8 mouse cellular contexts compared by ENCODE assay signal in genomic region chr5:105518626-105519095, GRCm38 (mm10). TPM values are rescaled to one million over a fixed set of nuclear protein-coding genes. Genes with fewer than 3 reads are reported as not detected.
DNase-seq lines count a peak whose midpoint lies in the region; ATAC-seq and TF ChIP-seq lines count a peak whose summit lies in the region.

No protein-coding gene starts in this region.

- peaks cover 27% of the 10 kb centered on the region for H3K4me1 ChIP-seq in kidney, embryonic 15.5 days
- H3K4me1 ChIP-seq in MEL (ENCODE audit: control insufficient read depth in 1 of 2, insufficient read depth in 2 of 2, low read length in 2 of 2): peaks cover 12 to 20% of the 10 kb centered on the region in 2 experiments
- peaks cover 2% of the 10 kb centered on the region; the same call in 1 of the 2 replicates for H3K4me1 ChIP-seq in forebrain, embryonic 11.5 days (replicated peaks; ENCODE audit: control insufficient read depth, insufficient read depth, low read length)
- peaks cover 10% of the 10 kb centered on the region for H3K4me1 ChIP-seq in limb, embryonic 11.5 days (ENCODE audit: control insufficient read depth, insufficient read depth, low read length)

- TF ChIP-seq RAD21 in MEL (IDR thresholded peaks at IDR 0.05; ENCODE audit: low read depth, low read length): no peak

- no peak for TF ChIP-seq CTCF in MEL (IDR thresholded peaks at IDR 0.05 in 2 of 3, conservative IDR thresholded peaks at IDR 0.05 in 1 of 3; ENCODE audit: control insufficient read depth in 1 of 3, insufficient read depth in 1 of 3, low read depth in 2 of 3, low read length in 3 of 3, poor library complexity in 1 of 3, severe bottlenecking in 1 of 3)

- no peaks in the 10 kb centered on the region for H3K36me3 ChIP-seq in kidney, embryonic 15.5 days
- peaks cover 0 to 26% of the 10 kb centered on the region in 2 experiments for H3K36me3 ChIP-seq in MEL (ENCODE audit: control insufficient read depth in 1 of 2, insufficient read depth in 2 of 2, low read length in 2 of 2)
- no peaks in the 10 kb centered on the region; the same call in 1 of the 2 replicates for H3K36me3 ChIP-seq in forebrain, embryonic 11.5 days (ENCODE audit: control insufficient read depth, insufficient read depth, low read length)
- no peaks in the 10 kb centered on the region for H3K36me3 ChIP-seq in limb, embryonic 11.5 days (ENCODE audit: control insufficient read depth, insufficient read depth, low read length)
- no peaks in the 10 kb centered on the region for H3K36me3 ChIP-seq in myocyte (ENCODE audit: control insufficient read depth, insufficient read depth)

- peak overlapping the region; percentile 94 for H3K4me2 ChIP-seq in kidney, embryonic 15.5 days
- H3K4me2 ChIP-seq in forebrain, embryonic 11.5 days (ENCODE audit: low read depth, low read length, severe bottlenecking): peak overlapping the region; percentile 94
- peak overlapping the region; percentile 93 for H3K4me2 ChIP-seq in limb, embryonic 11.5 days (ENCODE audit: low read depth, severe bottlenecking)
- H3K4me2 ChIP-seq in myocyte (ENCODE audit: low read depth): peak overlapping the region; percentile 96

- H3K9ac ChIP-seq in kidney, embryonic 15.5 days: peak overlapping the region; percentile 68
- H3K9ac ChIP-seq in MEL (ENCODE audit: control insufficient read depth, low read depth, low read length, poor library complexity, severe bottlenecking): peak overlapping the region; percentile 81
- H3K9ac ChIP-seq in forebrain, embryonic 11.5 days (ENCODE audit: low read length): peak overlapping the region; percentile 85
- peak overlapping the region; percentile 81 for H3K9ac ChIP-seq in limb, embryonic 11.5 days (ENCODE audit: low read length)

- TF ChIP-seq POLR2A in MEL (IDR thresholded peaks at IDR 0.05; ENCODE audit: control insufficient read depth in 1 of 2, insufficient read depth in 1 of 2, low read depth in 1 of 2, low read length in 2 of 2, poor library complexity in 1 of 2) (no peak), myocyte (IDR thresholded peaks at IDR 0.05; ENCODE audit: insufficient read length, low read depth) (no peak)

- peak overlapping the region; percentile 80 for H3K27ac ChIP-seq in kidney, embryonic 15.5 days
- H3K27ac ChIP-seq in MEL (ENCODE audit: control insufficient read depth, low read depth, low read length): peak overlapping the region; percentile 51
- H3K27ac ChIP-seq in forebrain, embryonic 11.5 days (ENCODE audit: low read depth, low read length): peak overlapping the region; percentile 53; the same call in 1 of the 2 replicates
- H3K27ac ChIP-seq in limb, embryonic 11.5 days (replicated peaks; ENCODE audit: low read depth, low read length): peak overlapping the region; percentile 42; the same call in 1 of the 2 replicates

- H3K9me3 ChIP-seq in kidney, embryonic 15.5 days (replicated peaks): no peaks in the 10 kb centered on the region
- no peaks in the 10 kb centered on the region for H3K9me3 ChIP-seq in MEL (replicated peaks; ENCODE audit: insufficient read depth, low read length)
- H3K9me3 ChIP-seq in forebrain, embryonic 11.5 days (ENCODE audit: control insufficient read depth, low read length): no peaks in the 10 kb centered on the region
- no peaks in the 10 kb centered on the region for H3K9me3 ChIP-seq in limb, embryonic 11.5 days (ENCODE audit: control insufficient read depth, low read length)

- peak overlapping the region; percentile 69 for H3K4me3 ChIP-seq in kidney, embryonic 15.5 days (replicated peaks)
- H3K4me3 ChIP-seq in MEL (ENCODE audit: control insufficient read depth in 1 of 2, insufficient read depth in 1 of 2, low read depth in 2 of 2, low read length in 2 of 2) (peak overlapping the region; percentile 60 to 68), myocyte (peak overlapping the region; percentile 69)
- peak overlapping the region; percentile 69 for H3K4me3 ChIP-seq in forebrain, embryonic 11.5 days (ENCODE audit: low read depth, low read length)
- peak overlapping the region; percentile 74 for H3K4me3 ChIP-seq in limb, embryonic 11.5 days (ENCODE audit: low read depth, low read length)

- DNase-seq in kidney, adult 8-10 months: no peak
- DNase-seq in MEL (ENCODE audit: low read depth, low spot score) (peak; percentile 76), MN1 (ENCODE audit: low spot score) (no peak)
- no peak for DNase-seq in forebrain, embryonic 11.5 days (ENCODE audit: low spot score)
- DNase-seq in limb, embryonic 11.5 days (ENCODE audit: low spot score): no peak
- no peak for DNase-seq in adrenal gland, adult 2 months

- peak; percentile 68 for ATAC-seq in kidney, embryonic 15.5 days (replicated peaks; ENCODE audit: low FRiP score)
- ATAC-seq in forebrain, embryonic 11.5 days (replicated peaks; ENCODE audit: low FRiP score): peak; percentile 54
- peak; percentile 6 for ATAC-seq in limb, embryonic 11.5 days (ENCODE audit: insufficient number of reproducible peaks, low FRiP score, low TSS enrichment, low read depth)

- H3K79me2 ChIP-seq in MEL (ENCODE audit: control insufficient read depth, insufficient read depth, low read length, poor library complexity) (peaks cover 33% of the 10 kb centered on the region), myocyte (ENCODE audit: control insufficient read depth, insufficient read depth) (peaks cover 14% of the 10 kb centered on the region)

- TF ChIP-seq EP300 in MEL (IDR thresholded peaks at IDR 0.05; ENCODE audit: low read depth in 1 of 2, low read length in 2 of 2): no peak

- H3ac ChIP-seq in myocyte (ENCODE audit: control insufficient read depth, insufficient read length): peak overlapping the region; percentile 91

- H3K27me3 ChIP-seq in kidney, embryonic 15.5 days: peaks cover 11% of the 10 kb centered on the region; the same call in 1 of the 2 replicates
- H3K27me3 ChIP-seq in MEL (ENCODE audit: control insufficient read depth in 1 of 2, insufficient read depth in 2 of 2, low read length in 2 of 2) (no peaks in the 10 kb centered on the region), myocyte (ENCODE audit: control insufficient read depth, insufficient read depth, insufficient read length) (no peaks in the 10 kb centered on the region)
- 0 out of 2 replicates have a peak, but pooled peaks cover 2% of the 10 kb centered on the region for H3K27me3 ChIP-seq in forebrain, embryonic 11.5 days (ENCODE audit: control insufficient read depth, insufficient read depth, low read length)
- no peaks in the 10 kb centered on the region for H3K27me3 ChIP-seq in limb, embryonic 11.5 days (ENCODE audit: control insufficient read depth, insufficient read depth, low read length)

- under 1% methylated on average over 16 of the region's 16 CpGs for WGBS in kidney, embryonic 15.5 days
- WGBS in forebrain, embryonic 11.5 days: under 1% methylated on average over 16 of the region's 16 CpGs
- WGBS in limb, embryonic 11.5 days: 1% methylated on average over 16 of the region's 16 CpGs

TF ChIP-seq in MEL, 35 proteins besides CTCF, POLR2A, EP300 and RAD21:
- TF ChIP-seq SIN3A (IDR thresholded peaks at IDR 0.05; ENCODE audit: low read length) (no peak; the same call in none of the 2 replicates), KAT2A (conservative IDR thresholded peaks at IDR 0.05; ENCODE audit: low read depth, low read length) (no peak), ZMIZ1 (IDR thresholded peaks at IDR 0.05; ENCODE audit: low read depth, low read length) (no peak), MEF2A (IDR thresholded peaks at IDR 0.05; ENCODE audit: extremely low read depth, insufficient replicate concordance, low read depth, low read length, poor library complexity, severe bottlenecking) (peak; percentile 84; the same call in 1 of the 2 replicates), ETS1 (IDR thresholded peaks at IDR 0.05; ENCODE audit: low read depth, low read length) (no peak), USF1 (IDR thresholded peaks at IDR 0.05; ENCODE audit: low read depth, low read length) (no peak), TBP (IDR thresholded peaks at IDR 0.05; ENCODE audit: low read depth, low read length) (0 out of 2 replicates have a peak, but pooled peaks have one; percentile 32)
TF ChIP-seq in MEL: peak in this region for 2.

TF ChIP-seq in myocyte, 11 proteins besides CTCF, POLR2A, EP300 and RAD21:
- TF ChIP-seq MYOD1 (IDR thresholded peaks at IDR 0.05; ENCODE audit: control insufficient read depth in 1 of 3, insufficient read length in 2 of 3, low read depth in 2 of 3): peak in 2 of 3 experiments; percentile 29 to 38
- no peak for TF ChIP-seq REST (IDR thresholded peaks at IDR 0.05; ENCODE audit: insufficient read depth, insufficient read length)
- no peak for TF ChIP-seq TCF12 (IDR thresholded peaks at IDR 0.05; ENCODE audit: insufficient read depth, poor library complexity, severe bottlenecking)
- no peak for TF ChIP-seq TCF3 (IDR thresholded peaks at IDR 0.05; ENCODE audit: insufficient read length, low read depth)
- no peak for TF ChIP-seq E2F4 (IDR thresholded peaks at IDR 0.05; ENCODE audit: insufficient read depth)
- TF ChIP-seq CEBPB (IDR thresholded peaks at IDR 0.05; ENCODE audit: insufficient read depth, poor library complexity, severe bottlenecking): no peak
- TF ChIP-seq SRF (IDR thresholded peaks at IDR 0.05; ENCODE audit: control insufficient read depth, insufficient read length, low read depth): no peak
- no peak for TF ChIP-seq POLR2AphosphoS2 (IDR thresholded peaks at IDR 0.05; ENCODE audit: insufficient read length, low read depth)
- TF ChIP-seq USF1 (IDR thresholded peaks at IDR 0.05; ENCODE audit: low read depth): no peak
- peak in 1 of 3 experiments; percentile 17 for TF ChIP-seq MYOG (IDR thresholded peaks at IDR 0.05; ENCODE audit: control insufficient read depth in 1 of 3, insufficient read depth in 1 of 3, insufficient read length in 2 of 3, low read depth in 2 of 3)
- no peak for TF ChIP-seq MAX (IDR thresholded peaks at IDR 0.05; ENCODE audit: low read depth)

RNA-seq across cellular contexts. Expression of gene Lrrc8c, which starts 0.5 kb away (rescaled TPM):
- 17.0 and 18.4 TPM in 2 replicates for polyA plus RNA-seq in kidney, embryonic 15.5 days (2015; fragmentation: Nextera tagmentation; extraction: Ambion mirVana)
- total RNA-seq in MEL (2012; rRNA removed): 25.5 and 33.0 TPM in 2 replicates
- 10 to 100 TPM in 1 of 2 experiments, not detected in 1; 46.0 TPM for polyA plus RNA-seq in MEL (2012; ENCODE audit: insufficient read depth in 1 of 2, insufficient read length in 2 of 2, low read depth in 1 of 2, low replicate concordance in 2 of 2, missing spikeins in 1 of 2)
- 10.1 and 14.9 TPM in 2 replicates for polyA plus RNA-seq in forebrain, embryonic 11.5 days (2014; fragmentation: Nextera tagmentation; extraction: Ambion mirVana)
- 14.9 TPM in 2 replicates for polyA plus RNA-seq in limb, embryonic 11.5 days (2014; fragmentation: Nextera tagmentation; extraction: Ambion mirVana)
- 7.9 TPM for polyA plus RNA-seq in myocyte (2012; fragmentation: generic; extraction: Trizol)
- 10 to 100 TPM; 21.5 to 25.9 TPM for total RNA-seq in adrenal gland, adult 2 months (2021)
- polyA plus RNA-seq in adrenal gland, adult 2 months (2012; rRNA removed): 43.5 and 63.9 TPM in 2 replicates

Comparison
In these comparisons a context has a peak if more than half of its experiments do, and no peak if none do; other contexts are left out.
1. ATAC-seq: peak in every context shown above with its lines; median percentile 68 in kidney, embryonic 15.5 days; 54 in forebrain, embryonic 11.5 days; 6 in limb, embryonic 11.5 days.